Mouse (Mus musculus): Measurements from ENCODE around the gene Trim2.
A peak's percentile ranks its signal among the peaks of the same experiment; 100 is the strongest.

Trim2 gene

DNA sequence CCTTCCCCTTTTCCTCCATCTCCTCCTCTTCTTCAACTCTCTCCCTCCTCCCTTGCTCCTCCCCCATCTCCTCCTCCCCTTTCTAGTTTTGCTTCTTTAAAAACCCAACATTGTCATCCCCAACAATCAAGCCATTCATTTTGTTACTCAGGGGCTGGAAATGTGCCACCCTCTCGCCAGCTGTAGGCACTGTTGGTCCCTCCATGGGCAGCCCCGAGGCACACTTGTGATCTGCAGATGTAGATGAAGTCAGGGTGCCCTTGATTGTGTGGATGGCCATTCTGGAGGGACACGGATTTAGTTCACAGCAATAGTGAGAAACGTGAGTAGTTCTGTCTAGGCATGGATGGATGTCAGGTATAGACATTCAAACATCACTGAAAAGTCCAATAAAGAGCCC, 17.7 kb downstream of the Trim2 start:
- no peak for DNase-seq (ENCODE audit: low spot score in 2 of 2)

DNA sequence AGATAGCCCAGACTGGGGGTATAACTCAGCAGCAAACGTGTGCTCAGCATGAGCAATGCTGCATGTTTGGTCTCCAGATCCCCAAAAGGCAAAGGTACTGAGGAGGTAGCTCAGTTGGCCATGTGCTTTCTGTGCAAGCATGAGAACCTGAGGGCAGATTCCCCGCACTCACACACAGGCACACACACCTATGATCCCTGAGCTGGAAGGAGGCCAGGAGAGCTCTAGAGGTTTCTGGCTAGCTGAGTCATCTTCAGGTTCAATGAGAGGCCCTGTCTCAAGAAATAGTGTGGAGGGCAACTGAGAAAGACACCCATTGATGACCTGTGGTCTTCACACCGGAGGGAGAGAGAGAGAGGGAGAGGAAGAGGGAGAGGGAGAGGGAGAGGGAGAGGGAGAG, 19.4 kb downstream of the Trim2 start:
- no peak for DNase-seq (ENCODE audit: low spot score in 2 of 2)

DNA sequence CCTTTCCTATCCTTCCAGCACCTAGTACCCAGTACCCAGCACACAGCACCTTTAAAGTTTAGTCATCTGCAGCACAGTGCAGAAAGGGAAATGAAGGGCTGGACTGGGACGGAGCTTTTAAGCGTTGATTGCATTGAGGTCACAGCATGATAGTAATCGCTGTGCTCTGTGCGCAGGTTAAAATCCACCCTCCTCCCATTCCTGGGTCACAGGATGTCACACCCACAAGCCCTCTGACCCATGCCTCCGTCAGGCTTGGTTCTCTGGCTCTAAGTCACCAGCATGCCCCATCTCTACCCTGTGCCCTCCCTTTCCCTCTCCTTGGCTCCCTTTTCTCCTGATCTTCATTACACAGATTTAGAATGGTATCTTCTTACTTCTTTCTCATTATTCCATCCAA, 20.4 kb downstream of the Trim2 start:
- no peak for DNase-seq (ENCODE audit: low spot score in 2 of 2)

DNA sequence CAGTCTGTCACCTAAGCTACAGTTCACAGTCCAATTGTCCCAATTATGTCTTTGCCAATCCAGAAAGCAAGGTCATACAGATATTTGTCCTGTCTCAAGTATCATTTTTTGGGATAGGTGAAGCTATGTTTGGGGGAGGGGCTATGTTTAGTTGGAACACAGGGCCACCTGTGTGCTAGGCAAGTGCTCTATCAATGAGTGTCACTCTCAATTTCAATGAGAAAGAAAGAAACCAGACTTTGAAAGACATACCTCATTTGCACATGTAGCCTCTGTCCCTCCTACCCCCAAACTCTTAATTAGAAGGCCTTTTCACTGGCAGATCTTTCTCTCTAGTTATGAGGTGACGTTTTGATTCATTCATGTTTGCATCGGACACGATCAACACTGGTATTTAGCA, 21.9 kb downstream of the Trim2 start:
- DNase-seq (ENCODE audit: low spot score in 2 of 2) = no peak

DNA sequence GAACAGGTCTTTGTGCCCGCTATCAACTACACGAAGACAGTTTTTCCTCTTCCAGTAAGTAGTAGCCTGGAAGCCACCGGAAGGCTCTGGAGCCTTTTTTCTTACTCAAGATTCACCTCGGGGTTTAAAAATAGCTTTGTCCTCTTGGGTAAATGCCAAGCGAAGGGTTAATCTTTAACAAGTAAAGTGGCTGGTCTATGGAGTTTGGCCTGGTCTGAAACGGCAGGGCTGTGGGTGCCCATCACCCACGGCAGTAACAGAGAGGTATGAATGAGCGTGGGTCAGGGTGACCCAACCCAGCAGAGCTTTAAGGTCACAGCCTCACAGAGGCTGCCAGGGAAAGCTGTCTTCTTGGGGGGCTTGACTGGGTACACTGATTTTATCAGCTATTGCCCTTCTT, 23.2 kb downstream of the Trim2 start:
- no peak for DNase-seq (ENCODE audit: low spot score in 2 of 2)

DNA sequence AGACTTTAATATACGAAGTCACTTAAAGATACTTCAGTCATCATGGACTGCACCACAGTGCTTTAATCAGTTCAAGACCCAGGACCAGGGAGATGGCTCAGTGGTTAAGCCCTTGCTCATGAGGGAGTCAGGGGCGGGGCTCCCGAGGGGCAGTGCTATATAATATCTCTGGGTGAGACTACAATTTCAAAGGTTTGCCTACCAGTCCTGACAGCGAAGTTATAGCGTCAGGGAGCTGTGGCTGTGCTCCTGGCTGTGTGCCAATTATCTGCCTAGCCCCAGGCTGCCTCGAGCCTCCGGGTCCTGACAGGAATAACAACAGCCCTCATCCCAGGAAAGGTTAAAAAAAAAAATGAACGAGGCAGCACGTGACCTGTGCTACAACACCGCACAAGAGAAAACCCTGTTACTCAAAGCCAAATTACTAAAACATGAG, 24.7 kb downstream of the Trim2 start:
- no peak for DNase-seq (ENCODE audit: low spot score in 2 of 2)

DNA sequence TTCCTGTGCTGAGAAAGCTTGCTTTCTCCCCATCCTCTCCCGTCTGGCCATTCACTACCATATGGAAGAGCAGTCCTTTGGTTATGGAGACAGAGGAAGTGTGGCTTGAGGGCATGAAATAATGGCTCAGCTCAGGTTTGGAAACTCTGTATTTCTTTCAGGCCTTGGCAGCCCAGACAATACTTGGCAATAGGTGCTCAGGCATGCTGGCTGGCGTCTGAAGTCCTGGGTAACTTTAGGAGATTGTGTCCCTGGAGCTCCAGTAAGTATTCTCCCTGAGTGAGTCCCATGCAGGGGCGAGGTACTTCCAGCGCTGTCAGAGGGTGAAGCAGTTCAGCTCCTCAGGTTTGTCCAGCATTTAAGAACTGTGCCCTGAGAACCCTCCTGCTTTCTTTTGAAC, 27.9 kb downstream of the Trim2 start:
- DNase-seq (ENCODE audit: low spot score in 2 of 2) = no peak

DNA sequence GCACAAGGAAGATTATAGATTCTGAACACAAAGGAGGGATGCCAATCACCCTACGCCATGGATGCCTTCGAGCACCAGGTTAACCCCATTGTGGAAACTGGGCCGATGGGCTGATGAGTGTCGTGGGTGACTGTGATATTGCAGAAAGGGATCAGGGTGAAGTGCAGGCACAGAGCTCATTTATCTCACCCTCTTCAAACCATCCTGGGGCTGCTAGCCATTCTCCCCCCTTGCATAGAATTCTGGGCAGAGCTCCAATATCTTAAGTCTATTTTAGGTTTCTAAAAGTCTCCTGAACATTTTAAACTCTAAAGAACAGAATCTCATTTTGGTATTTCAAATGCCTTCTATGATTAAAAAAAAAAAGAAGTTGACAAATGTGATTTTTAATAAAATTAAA, 31.6 kb downstream of the Trim2 start:
- DNase-seq (ENCODE audit: low spot score in 2 of 2) = no peak

DNA sequence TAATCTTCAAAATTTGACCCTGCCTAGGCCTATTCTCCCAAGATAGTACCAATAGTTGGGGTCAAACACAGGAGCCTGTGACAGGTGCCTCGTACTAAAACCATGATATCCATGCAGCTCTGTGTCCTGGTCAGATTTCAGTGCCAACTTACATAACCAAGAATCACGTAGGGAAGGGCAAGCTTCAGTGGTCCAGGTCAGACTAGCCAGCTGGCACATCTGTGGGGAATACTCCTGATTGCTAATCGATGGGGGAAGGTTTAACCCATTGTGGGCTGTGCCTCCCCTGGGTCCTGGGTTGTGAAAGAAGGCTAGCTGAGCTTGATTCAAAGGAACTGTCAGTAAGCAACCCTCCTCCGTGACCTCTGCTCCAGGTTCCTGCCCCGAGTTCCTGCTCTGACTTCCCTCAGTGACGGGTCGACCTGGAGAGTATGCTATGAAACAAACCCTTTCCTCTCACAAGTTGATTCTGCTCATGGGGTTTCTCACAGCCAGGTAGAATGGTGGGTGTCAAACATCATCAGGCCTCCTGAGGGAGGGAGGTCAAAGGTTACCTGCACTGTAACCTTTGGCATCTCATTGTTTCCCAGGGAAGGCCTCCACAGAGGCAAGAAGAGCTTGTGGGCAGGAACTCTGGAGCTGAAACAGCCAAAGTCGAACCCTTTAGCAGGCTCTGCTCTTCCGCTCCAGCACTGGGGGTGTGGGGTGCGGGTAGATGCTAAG, 34.2 kb downstream of the Trim2 start:
- no peak for DNase-seq (ENCODE audit: low spot score in 2 of 2)

DNA sequence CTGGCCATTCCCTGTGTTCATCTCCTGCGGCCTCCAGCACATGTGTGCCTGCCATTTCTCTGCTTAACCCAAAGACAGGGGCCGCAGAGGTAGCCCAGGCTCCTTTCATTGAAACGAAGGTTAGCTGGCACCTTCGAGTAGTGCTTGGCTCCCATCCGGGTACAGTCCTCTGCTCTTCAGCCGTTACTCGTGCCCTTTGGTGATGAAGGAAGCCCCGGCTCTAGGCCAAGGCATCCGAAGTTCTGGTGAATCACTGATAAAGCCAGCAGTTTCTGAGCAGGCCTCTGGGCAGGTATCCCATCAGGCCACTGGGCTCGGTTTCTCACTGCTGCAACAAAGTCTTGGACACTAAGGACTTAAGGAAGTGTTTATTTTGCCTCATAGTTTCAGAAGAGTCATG, 34.9 kb downstream of the Trim2 start:
- DNase-seq (ENCODE audit: low spot score in 2 of 2) = no peak

DNA sequence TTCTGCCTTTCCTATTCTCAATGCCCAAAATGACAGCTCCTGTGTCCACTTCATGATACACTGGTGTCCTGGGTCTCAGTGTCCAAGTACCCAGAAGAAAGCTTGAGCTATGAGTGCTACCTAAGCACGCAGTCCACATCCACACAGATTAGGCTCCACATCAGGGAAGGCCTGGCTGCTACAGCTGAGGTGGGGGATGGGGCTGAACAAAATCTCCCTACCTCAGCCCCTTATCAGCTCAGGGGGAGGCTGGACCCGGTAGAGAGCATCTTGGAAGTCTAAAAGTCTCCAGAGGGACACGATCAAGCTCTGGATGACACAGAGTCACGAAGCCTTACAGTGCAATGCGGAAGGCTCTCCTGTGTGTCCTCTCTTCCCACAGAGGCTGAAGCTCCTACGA, 35.6 kb downstream of the Trim2 start:
- no peak for DNase-seq (ENCODE audit: low spot score in 2 of 2)

DNA sequence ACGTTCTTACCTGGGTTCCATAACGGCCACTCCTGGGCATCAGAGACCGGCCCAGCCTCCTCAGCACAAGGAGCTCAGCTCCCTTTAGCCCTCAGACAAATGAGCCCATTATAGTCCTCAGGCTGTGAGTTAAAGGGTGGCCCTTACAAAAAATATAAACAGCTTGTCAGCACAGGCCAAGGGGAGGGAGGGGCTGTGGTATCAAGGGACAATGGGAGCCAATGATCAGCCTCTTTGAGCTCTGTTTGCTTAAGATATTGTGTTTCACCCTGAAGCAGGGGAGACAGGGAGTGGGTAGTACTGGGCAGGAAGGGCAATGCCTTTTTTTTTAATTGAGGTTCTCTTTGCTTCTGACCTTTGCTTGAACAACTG, 36.1 kb downstream of the Trim2 start:
- no peak for DNase-seq (ENCODE audit: low spot score in 2 of 2)

DNA sequence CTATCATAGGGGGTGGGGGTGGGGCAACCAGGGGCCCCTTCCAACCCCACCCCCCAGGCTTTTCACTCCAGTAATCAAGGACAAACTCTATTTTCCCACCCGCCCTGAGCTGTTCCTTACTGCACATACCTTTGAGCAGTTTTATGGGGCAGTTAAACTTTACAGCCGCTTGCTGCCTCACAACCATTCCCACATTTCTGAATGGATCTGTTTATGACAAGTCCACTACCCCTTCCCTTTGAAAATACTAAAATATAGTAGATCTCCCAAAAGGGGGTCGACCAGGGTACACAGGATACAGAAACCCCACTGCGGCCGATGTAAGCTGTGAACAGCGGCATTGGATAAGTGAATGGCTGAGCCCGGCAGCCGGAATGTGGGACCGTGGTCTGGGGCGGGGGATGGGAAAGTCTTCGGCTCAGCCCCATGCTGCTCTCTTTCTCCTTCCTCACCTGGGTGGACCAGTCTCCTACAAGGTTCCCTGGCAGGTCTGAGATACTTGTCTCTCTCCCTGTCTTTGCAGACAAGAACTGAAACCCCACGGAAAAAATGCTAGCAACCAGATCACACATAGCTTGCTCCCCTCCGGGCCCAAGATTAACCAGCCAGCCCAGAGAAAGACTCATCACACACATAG, 36.6 kb downstream of the Trim2 start:
- DNase-seq (ENCODE audit: low spot score in 2 of 2) = no peak

DNA sequence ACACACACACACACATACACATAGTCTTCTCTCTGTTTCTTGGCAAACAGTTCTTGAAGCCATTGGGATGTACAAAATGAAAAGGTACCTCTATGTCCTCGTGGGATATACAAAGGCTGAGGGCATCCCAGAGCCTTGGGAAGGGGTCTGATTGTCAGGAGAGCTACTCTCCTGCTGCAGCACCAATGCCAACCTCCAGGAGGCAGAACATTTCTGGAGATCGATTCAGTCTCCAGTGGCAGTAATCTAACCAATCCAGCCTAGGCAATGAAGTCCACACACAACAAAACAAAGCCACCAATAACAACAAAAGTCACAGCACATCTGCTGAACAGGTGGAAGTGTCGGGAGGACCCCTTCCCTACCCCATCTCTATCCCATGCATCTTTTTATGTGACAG, 38.2 kb downstream of the Trim2 start:
- no peak for DNase-seq (ENCODE audit: low spot score in 2 of 2)

DNA sequence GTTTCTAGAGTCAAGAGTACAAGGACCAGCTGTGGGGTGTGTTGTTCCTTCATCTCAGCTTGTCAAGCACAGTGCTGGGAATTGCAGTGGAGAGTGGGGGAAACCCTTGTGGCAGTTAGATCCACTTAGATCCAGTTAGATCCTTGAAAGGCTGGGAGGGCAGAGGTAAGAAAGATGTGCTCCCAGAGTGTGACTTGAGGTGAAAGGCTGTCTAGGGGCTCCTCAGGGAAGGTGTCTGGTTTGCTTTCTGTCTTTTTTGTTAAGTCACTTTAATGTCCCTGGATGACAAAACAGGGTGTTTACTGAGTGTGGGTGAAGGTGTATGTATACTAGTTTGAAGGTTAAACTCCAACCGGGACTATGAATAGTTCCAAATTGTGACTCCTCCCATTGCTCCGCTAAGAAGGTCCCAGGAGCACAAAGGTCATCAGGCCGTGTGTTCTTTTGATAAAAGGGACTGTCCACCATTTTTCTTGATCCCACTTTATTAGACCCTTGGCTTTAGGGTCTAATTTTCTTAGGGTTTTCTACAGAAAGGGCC, 40.2 kb downstream of the Trim2 start:
- DNase-seq (ENCODE audit: low spot score in 2 of 2) = no peak

DNA sequence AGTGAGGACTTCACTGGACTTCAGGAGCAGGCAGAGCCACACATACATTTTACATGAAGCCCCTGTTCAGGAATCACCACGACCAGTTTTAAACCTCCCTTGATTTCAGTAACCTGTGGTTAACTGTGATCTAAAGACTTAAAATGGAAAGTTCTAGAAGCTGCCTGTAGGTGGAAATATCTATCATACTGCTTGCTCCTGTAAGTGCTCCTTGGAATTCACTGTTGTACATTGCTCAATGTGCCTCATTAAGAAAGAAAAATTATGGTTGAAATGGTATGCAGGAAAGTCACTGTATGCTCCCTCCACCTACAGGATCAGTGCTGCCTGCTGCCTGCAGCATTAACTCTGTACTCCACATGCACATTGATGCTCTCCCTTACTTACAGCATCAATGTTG, 41.6 kb downstream of the Trim2 start:
- no peak for DNase-seq (ENCODE audit: low spot score in 2 of 2)

DNA sequence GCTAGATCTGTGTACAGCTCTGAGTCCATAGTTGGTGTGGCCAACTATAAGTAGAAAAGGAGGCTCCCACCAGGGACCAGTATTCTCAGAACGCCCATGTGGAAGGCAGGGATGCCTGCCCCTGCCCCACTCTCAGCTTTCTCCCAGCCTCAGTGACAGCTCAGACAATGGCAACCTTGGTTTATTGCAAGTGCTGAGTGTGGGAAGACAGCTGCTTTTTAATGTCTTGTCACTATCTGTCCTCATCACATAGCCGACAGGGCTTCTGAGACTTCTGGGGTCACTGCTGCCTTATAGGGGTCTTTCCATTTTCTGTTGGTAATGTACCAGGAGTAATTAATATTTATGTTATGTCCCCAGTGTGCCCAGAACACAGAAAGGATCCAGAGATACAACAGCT, 42.3 kb downstream of the Trim2 start:
- no peak for DNase-seq (ENCODE audit: low spot score in 2 of 2)

DNA sequence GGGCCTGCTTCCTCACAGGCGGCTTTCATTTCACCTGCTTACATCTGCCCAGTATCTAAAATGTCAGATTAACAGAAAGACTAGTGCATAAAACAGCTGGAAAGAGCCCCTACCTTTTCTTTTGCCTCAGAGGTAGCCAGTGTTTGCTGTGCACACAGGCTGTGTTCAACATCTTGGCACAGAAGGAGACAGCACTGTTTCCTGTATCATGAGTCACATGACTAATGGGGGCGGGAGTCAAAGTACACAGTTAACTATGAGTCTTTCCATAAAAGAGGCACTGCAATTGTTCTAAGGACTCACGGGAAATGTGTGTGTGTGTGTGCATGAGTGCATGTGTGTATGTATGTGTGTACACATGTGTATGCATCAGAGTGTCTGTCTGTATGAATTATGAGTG, 43.9 kb downstream of the Trim2 start:
- no peak for DNase-seq (ENCODE audit: low spot score in 2 of 2)

DNA sequence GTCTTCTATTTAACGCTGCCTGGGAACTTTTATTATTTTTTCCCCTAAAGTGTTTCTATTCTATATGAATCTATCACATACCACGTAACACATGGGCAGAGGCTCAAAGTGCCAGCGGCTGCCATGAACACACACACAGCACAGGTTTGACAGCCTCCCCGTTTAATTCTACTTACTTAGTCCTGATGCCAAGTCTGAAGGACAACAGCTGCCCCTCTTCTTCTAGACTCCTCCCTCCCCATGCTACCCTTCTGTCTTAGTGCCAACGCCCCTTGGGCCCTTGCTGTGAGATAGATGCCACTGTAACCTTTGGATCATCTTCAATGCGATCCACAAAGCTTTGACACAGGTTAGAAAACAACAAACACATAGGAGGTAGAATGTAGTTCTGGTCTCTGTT, 44.8 kb downstream of the Trim2 start:
- DNase-seq (ENCODE audit: low spot score in 2 of 2) = no peak

DNA sequence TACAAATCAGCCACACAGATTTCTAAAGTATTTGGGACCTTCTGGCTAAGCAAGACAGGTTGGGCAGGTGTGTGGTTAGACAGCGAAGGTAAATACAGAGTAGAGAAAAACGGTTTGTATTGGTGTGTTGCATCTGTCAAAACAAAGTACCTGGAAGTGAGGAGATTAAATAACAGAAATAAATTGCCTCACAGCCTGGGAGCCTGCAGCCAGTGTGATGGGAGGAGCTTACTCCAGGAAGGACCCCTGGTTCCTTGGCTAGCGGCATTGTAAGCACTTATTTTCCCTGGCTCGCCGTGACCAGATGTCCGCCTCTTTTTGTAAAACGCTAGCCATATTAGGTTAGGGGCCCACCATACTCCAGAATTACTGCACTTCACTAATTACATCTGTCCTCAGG, 45.8 kb downstream of the Trim2 start:
- no peak for DNase-seq (ENCODE audit: low spot score in 2 of 2)

DNA sequence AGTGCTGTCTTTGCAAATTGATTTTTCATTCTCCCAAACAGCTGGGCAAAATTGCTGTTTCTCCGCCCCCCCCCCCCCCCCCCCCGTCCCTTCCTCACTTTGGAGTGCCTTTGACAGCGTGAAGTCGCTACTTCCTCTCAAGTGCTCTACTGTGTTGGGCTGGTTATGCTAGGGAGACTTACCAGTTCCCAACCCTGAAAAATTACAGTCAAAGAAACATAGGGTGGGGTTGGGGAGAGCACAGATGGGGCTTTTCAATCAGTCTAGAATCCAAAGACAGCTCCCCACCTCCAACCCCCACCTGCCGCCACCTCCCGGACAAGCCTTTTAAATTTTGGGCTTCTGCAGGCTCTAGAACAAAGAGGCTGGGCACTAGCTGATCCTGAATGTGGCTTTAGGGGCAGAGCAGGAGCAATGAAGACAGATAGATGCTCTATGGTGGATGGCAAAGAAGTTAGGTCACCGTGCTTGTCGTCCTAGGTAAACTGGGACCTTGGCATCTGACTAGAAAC, 46.6 kb downstream of the Trim2 start:
- DNase-seq (ENCODE audit: low spot score in 2 of 2) = no peak

DNA sequence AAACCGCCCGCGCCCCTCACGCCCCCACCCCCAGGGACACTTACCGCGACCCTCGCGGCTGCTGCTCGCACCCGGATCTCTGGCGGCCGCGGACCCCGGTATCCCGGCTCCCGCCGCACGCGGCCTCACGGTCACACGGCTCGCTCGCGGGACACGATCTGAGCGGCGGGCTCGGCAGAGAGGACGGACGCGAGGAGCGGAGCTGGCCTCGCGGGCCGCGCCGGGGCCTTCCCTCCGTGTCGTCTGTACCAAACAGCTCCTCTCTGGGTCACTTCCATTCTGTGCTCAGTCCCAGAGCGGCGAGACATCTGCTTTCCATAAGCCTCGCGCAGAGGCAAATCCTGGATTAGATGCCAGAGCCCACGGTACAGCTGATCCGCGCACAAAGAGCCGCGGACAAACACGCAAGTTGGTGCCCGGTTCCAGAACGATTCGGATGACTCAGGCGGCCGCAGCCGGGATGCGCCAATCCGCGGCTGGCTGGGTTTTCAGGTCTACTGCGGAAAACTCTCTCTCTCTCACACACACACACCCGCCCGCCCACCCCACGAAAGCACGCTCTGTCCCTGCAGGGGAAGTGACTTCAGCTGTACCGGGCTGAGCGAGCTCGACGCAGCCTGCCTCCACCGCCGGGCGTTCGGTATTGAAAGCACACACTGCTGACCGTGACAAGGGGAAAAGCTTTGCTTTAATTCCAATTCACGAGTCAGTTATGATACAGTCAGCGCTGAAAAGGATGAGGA, 47.2 kb downstream of the Trim2 start:
- peak; percentile 57 to 68 for DNase-seq (ENCODE audit: low spot score in 2 of 2)
